Mouse (Mus musculus) mouse embryonic stem cell (cell line): ENCODE measurements around the gene Arl6ip5.

Source experiments
- in situ Hi-C, 2 experiments: fragments of 300-500 bp; cut with MboI; formaldehyde crosslinking; loops; 1 replicate in 1 of 2; 3 replicates in 1 of 2; pipeline ENCODE4 v1.14.3; 2019 to 2020; ENCODE audit warnings: low sequenced_read_pairs in 2 of 2, low pct_unique_long_range_greater_than_20kb in 1 of 2, mixed read lengths in 1 of 2; ENCODE audit not compliant: unreplicated experiment in 1 of 2

The Arl6ip5 gene

DNA sequence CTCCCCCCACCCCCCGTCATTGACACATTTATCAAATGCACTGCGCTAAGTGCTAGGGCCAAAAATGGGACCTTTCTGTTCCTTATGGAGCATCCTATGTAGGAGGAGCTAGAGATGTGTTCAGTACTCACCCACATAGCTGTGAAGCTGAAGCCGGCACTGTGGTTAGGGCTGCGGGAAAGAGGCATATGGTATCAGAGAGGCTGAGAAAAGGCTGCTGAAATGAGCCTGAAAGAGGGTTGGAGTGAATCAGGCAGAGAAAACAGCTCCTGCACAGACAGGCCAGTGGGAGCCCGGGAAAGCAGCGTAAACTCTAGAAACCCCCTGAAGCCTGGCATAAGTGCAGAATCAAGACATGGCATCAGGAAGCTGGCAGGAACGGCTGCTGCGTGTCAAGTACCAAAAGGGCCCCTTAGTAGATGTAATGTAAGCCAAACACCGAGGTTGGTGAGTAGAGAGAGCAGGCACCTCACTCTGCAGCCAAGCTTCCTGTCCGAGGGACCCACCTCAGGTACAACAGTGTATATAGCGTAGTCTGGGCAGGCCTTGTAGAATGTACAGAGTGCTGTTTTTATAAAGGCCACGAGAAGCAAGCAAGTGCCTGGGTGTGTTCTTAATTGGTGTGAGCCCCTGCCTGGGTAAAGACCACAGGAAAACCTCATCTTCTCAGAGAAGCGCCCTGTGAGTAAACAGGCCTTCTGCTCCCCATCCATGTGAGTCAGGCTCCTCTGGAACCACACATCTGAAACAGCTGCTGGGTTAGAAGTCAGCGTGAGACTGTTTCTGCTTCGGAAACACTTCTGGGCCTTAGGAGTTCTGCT, 10.9 kb downstream of the Arl6ip5 start:
- in situ Hi-C loops, result no loop called here

- in situ Hi-C loops, result no loop called here
Observed at GRCm38 (mm10) chr6:97222321-97222720, 11.8 kb downstream of the Arl6ip5 start.

- in situ Hi-C loops, result no loop called here
Observed at GRCm38 (mm10) chr6:97222931-97223467, 12.5 kb downstream of the Arl6ip5 start.

- in situ Hi-C loops, result no loop called here
Observed at GRCm38 (mm10) chr6:97223566-97223965, 13.1 kb downstream of the Arl6ip5 start.

DNA sequence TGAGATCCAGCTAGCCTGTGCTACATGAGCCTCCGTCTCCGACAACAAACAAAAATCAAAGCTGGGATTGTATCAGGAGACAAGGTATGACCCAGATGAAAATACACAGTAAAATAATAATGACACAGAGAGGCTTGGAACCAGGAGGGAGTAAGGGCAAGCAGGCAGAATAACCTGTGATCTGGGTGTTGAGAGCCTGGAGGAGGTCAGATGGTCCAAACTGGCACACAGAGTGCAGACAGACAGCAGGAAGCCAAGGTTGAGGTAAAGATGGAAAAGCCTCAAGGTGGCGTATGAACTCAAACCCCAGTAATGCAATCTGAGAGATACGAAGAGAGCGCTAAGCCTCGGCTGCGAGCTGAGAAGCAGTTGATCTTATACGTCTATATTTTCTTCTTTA, 14.0 kb downstream of the Arl6ip5 start:
- in situ Hi-C loops, result no loop called here

- in situ Hi-C loops, result no loop called here
Observed at GRCm38 (mm10) chr6:97226083-97226491, 15.6 kb downstream of the Arl6ip5 start.

DNA sequence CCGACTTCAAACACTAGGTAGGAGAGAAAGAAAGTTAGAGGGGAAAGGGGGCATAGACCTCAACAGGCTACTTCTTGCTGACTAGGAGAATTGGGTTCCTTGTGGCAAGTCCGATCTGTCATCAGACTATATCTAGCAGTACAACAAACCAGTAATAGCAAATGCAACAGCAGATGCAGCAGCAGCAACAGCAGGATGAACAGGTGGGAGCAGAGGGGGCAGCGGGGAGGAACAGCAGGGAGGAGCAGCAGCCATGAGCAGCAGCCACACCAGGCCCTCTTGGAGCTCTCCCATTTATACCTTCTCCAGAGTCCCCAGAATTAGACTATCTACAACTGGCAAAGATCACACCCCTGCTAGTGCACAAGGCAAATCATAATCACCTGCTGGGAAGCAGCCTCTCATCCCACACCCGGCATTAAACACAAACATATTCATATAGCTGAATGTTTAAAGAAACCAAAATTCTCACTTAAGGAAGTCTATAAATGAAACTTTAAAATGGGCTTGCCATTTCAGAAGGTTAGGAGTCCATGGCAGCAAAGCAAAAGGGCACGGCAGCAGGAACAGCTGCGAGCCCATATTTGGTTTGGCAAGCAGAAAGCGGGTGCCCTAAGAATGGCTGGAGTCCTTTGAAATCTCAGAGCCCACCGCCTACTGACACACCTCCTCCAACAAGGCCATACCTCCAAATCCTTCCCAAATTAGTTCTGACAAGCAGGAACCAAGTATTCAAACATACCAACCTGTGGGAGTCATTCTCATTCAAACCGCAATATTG, 16.8 kb downstream of the Arl6ip5 start:
- in situ Hi-C loops, result no loop called here

DNA sequence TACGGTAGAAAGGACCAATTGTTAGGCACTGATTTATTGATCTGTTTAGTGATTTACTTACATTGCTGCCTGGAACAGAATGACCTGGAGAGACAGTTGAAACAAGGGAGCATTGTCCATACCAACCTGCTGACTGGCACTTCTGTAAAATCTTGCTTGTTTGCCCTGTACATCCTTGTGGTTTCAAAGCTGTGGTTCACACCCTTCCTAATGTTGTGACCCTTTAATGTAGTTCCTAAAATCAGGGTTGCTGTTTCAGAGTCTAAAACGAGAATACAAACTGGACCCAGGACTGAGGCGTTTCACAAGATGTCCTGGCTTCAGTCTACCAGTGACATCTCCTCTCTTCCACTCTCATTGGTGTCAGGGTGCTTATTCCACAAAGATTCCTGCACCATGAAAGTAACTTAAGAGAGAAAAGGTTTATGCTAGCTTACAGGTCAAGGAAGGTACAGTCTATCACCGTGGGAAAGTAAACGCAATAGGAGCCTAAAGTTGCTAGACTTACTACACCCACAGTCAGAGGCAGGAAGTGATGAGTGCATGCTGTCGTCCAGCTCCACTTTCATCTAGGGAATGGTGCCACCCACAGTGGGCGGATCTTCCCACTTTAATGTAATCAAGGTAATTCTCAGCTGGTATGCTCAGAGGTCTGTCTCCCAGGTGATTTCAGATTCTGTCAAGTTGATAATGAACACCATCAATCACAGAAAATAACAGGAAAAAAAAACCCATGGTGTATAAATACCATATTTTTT, 24.6 kb downstream of the Arl6ip5 start:
- in situ Hi-C loops, result no loop called here

DNA sequence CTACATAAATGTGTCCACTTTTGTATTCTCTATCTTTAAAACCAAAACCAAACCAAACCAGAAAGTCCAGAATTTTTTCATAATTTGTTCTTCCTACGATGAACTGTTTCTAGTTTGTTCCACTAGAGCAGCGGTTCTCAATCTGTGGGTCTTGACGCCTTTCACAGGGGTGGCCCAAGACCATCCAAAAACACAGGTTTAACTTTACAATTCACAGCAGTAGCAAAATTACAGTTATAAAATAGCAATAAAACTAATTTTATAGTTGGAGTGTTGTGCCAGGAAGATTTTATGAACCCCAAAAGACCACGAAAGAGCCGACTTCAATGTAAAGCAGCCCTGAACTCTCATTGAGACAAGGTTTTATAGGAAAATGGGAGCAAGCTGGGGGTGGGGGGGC, 25.6 kb downstream of the Arl6ip5 start:
- in situ Hi-C loops, result no loop called here

DNA sequence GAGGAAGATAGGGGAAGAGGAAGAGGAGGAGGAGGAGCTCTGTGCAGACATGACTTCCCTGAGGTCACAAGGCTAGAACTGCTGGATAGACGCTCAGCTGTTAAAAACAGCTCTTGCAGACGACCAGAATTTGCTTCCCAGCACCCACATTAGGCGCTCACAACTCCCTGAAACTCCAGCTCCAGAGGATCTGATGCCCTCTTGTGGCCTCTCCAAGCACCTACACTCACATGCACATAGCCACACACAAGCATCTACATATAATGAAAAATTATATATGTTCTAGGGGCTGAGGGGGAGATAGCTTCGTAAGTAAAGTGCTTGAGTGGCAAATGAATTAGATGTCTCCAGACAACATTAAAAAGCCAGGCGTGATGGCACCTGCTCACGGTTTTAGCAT, 28.9 kb downstream of the Arl6ip5 start:
- in situ Hi-C loops, result no loop called here

GRCm38 (mm10) chr6:97240092-97240491, 29.6 kb downstream of the Arl6ip5 start:
- in situ Hi-C loops, result no loop called here

DNA sequence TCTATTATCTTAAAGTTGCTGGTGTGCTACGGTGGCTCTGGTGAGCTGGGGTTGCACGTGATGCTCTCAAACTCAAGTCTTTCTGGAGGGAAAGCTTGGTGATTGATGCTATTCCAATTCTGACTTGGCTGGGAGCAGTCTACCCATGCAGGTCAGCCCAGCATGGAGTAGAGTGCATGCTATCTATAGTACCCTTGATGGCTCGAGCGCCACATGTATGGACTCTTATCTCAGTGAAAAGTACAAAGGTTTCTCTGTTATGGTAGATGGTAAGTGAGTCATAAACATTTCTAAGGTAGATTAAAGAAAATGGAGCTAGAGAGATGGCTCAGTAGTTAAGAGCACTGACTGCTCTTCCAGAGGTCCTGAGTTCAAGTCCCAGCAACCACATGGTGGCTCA, 32.0 kb downstream of the Arl6ip5 start:
- in situ Hi-C loops, result no loop called here

GRCm38 (mm10) chr6:97245200-97245599, 34.7 kb downstream of the Arl6ip5 start:
- in situ Hi-C loops, result no loop called here

- in situ Hi-C loops, result loop anchor here (5.0 to 25.0 kb wide), 4 partner anchors 166 to 486 kb away; no protein-coding TSS in a partner anchor
Observed at GRCm38 (mm10) chr6:97250966-97251365, 40.5 kb downstream of the Arl6ip5 start.

DNA sequence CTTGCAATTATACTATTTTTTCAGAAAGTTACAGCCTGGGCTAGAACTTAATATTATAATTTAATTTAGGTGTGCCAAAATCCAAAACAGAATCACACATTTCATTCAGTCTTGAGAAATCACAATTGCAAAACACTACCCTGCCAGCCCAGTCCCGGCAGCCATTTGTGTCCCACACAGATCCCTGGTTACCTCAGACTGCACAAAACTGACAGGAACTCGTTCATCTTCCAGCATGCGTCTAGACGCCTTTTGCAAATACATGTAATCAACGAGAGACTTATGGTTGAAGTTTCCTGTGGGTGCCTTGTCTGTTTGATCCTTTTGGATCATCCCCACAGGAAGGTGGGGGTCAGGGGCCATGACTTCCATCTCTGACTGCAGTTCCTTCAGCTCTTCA, 41.6 kb downstream of the Arl6ip5 start:
- in situ Hi-C loops, result loop anchor here (5.0 to 25.0 kb wide), 4 partner anchors 165 to 485 kb away; no protein-coding TSS in a partner anchor

DNA sequence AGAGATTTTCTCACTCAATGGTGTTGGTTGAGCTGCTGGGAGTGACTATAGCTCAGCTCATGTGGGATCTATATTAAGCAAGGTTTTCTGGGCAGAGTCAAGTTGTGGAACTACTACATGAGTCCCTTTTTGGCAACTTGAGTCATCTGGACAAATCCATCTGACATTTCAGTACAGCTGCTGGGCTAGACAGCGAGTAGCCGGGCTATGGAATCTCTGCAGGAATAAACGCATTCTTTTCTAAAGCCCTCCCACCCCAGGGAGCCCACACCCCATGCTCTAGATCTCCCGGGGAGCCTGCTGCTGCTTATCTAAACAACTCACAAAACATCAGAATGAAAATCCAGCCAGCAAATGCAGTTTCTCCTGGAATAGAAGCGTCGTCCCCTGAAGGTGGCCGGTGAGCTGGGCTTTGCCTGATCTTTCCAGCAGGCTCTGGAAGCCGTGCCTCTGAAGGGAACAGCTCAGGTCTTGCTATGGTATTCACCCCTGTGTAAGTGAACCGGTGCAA, 42.3 kb downstream of the Arl6ip5 start, which contains the start of gene Lmod3:
Gene Lmod3, minus strand, starts transcription at position 49 of the 511 bp plus-strand sequence.
- in situ Hi-C loops, result loop anchor here (5.0 to 25.0 kb wide), 4 partner anchors 165 to 485 kb away; no protein-coding TSS in a partner anchor

GRCm38 (mm10) chr6:97258489-97258888, 48.0 kb downstream of the Arl6ip5 start:
- in situ Hi-C loops, result loop anchor here (10.0 to 25.0 kb wide), 3 partner anchors 254 to 479 kb away; no protein-coding TSS in a partner anchor

GRCm38 (mm10) chr6:97259926-97260325, 49.4 kb downstream of the Arl6ip5 start:
- in situ Hi-C loops, result loop anchor here (10.0 to 25.0 kb wide), 4 partner anchors 155 to 477 kb away; no protein-coding TSS in a partner anchor
